Mouse (Mus musculus) liver, embryonic 14.5 days (tissue): ENCODE data around the gene Dpysl5.

Experiments
- CTCF ChIP-seq: IDR thresholded peaks from 2 replicates; pipeline ENCODE4 v1.5.1; 2016; ENCODE audit warnings: antibody characterized with exemption, low read depth, control low read depth
- EP300 ChIP-seq: IDR thresholded peaks from 2 replicates; pipeline ENCODE4 v1.6.1; 2016; ENCODE audit warnings: antibody characterized with exemption, low read depth

- TF ChIP-seq CTCF, result no peak
- TF ChIP-seq EP300, result no peak
Observed at GRCm38 (mm10) chr5:30818758-30819309, 107.5 kb downstream of the Dpysl5 start.
